Mouse (Mus musculus) A20 (cell line): ENCODE measurements at regions not wholly inside any gene's neighbourhood (a gene's known extent, or its start where the extent isn't known, plus 50 kb on each side); places are given as distances from the start of the nearest gene placed in this dataset.

Source experiments
- DNase-seq: peaks from one replicate; pipeline ENCODE4 v3.0.0-alpha.2; 2011; ENCODE audit warnings: low read depth, low spot score

DNA sequence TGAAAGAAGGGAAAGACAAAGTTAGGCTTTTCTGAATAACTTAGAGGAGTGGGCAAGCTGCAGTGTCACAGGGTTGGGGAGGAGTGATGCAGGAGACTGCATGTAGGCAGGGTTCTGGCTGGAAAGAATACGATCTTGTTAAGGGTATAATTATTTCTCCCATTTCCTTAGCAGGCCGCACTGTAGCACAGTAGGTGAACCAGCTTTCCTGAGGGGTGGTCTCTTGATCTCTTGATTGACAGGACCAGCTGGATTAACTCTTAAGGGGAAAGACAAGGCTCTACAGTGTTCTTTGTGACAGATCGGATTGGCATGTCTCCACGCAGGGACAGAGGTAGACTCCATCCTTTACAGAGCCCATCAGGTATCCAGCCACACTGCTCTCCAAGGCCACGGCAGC is 54.5 kb upstream of the Meis1 start:
- no peak for DNase-seq

DNA sequence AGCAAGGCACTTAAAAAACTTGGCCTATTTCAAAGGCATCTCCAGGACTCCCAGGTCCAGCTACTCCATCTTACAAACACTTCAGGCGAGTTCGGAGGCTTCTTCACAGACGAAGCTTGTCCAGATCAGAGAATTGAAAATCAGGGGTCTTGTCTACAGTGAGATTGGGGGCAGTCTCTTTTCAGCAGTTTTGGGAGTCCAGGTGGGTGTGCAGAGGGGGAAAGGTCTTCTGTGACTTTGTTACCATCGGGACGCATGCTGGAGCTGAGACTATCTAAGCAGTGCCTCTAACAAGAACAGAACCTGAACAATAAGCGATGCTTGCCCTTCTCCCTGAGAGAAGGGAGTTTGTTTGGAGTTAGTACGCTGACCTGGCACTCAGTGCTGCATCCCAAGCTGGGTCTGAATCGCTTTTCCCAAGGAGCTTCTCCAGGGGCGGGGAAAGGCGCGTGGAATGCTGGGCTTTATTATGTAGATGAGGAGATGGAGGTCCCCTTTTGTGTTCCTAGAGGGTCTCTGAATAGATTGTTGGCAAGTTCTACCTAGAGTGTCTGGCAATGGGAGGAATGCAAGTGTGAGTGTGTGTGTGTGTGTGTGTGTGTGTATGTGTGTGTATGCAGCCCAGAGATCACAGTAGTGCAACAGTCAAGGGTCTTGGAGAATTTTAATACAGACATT is 55.2 kb upstream of the Meis1 start:
- DNase-seq = no peak

DNA sequence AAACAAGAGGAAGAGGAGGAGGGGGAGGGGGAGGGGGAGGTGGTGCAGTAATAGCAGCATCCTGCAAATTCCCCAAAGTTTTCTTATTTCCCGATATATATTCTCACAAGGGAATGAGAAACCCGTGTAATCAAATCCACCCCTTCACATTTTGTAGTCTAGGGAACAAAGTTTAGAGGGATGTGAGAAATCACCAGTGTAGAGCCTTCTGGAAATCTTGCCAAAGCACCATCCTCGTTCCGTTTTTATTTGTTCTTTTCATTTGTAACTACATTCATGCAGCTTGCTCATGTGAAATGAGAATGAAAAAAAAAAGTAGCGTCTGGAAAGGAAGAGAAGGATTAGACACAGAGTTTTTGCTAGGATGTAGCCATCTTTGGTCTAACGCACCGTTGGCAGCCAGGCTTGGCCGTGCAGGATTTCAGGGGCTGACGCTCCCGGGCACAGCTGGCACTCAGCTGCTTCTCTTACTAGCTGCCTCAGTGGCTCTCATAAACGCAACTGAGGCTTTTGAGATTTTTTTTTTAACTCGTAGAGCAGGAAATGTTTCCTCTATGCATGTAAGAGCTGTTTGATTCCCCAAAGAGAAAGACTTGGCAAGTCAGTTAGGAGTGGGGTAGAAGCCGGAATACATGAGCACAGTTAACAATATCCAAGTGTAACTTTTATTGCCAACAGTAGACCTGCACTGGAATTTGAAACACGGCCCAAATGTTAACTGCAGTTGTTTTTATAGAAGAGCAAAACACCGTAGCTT is 72.5 kb upstream of the Meis1 start:
- DNase-seq = no peak

DNA sequence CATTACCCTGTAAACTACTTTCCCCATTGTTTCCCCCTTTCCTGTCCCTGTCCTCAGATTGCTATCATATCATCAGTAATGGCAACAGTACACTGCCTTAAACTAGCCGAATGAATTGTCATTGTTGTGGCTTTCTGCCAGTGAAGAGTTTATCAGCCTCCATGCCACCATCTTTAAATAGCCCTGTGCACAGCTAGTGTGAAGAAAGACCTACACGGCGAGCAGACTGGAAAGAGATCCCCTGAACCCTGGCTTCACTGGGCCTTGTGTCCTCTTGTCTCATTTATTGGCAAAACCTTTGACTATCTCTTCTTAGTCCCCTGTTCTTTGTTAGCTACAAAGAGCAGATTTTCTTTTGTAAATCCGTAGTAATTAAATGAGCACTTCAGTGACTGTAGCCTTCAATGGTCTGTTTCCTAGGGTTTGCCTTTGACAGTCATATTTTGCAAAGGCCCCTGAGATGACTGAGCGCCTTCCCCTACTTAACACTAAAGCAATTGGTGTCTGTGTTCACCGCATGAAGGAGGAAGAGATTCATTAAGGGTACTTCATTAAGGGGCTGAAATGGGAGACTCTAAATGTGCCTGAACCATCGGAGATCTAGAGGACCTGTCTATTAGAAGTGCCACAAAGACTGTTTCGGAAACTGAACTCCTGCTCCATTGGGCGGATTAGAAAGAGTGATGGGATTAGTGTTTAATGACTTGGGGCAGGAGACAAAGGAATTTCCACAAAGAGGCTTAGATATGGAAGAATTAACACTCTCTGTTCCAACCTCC is 74.4 kb upstream of the Meis1 start:
- DNase-seq = no peak

DNA sequence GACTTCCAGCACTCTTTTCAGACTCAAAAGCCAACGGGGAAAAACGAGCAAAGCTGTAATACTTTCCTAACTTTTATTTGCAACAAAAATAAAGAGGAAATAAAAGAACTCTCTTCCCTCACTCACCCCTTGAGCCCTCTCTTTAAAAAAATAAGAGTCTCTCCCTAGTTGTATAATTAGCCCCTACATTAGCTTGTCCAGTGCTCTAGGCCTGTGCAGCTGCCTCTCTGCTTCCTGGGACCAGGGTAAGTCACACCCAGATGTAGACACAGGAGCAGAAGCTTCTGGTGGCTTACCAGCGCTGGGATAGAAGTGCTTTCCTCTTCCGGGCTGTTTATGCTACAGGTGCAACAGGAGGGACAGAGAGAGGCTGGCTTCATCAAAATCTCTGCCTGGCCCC is 75.0 kb upstream of the Meis1 start:
- DNase-seq = no peak

DNA sequence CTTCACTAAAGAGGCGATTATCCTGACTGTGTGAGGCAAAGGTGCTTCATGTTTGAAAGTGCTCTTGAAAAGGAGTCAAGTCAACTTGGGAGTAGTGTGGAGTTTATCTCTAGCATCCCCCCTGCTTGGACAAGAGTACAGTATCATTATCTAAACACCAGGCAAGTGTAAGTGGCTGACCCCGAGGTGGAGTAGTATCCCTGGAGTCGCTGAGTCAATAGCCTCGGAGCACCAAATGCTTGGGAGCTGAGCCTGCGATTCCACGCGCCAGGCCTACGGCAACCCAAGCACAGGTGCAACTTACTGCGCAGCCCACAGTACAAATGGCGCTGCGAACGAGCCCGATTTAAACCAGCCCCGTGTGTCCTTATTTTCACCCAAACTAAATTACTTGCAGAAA is 75.4 kb upstream of the Meis1 start:
- no peak for DNase-seq

DNA sequence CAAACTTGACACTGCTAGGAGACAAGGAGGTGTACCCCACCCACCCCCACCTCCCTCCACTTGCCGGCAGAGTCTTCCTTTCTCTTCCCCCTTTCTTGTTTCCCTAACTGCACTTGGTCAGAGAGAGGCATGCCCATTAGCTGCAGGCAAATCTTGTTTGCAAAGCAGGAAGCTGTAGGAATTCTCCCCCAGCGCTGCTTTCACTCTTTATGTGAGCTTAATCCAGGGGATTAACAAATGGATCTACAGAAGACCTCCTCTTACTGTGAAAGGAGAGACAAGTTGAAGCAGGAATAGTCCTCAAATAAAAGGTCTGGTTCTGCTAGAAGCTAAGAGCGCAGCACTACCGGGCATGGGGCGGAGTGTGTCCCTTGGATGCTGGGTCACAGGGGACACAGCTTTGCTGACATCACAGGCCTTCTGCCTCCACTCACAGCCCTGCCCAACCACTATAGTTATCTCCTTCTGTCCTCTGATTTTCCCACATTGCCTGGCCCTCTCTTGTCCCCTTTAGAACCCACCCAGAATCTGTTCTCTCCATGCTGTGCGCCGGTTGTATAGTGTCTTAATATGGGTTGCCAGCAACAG is 84.3 kb upstream of the Meis1 start:
- no peak for DNase-seq

DNA sequence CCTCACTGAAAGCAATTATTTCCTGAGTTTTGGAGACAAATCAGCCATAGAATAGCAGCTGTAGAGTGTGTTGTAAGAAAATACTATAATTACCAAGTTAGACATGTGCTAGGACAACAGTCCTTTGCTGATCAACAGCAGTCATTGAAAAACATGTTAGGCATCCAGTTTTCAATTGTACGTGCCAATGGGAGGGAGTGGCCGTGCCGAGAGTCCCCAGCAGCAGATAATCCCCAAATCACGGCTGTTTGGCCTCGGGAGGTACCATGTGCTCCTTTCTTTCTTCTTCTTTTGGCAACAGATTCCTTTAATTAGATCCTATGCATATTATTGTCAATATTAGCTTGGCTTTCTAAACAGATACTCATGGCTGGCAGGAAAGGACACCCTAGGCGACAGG is 88.4 kb upstream of the Meis1 start:
- DNase-seq = no peak

DNA sequence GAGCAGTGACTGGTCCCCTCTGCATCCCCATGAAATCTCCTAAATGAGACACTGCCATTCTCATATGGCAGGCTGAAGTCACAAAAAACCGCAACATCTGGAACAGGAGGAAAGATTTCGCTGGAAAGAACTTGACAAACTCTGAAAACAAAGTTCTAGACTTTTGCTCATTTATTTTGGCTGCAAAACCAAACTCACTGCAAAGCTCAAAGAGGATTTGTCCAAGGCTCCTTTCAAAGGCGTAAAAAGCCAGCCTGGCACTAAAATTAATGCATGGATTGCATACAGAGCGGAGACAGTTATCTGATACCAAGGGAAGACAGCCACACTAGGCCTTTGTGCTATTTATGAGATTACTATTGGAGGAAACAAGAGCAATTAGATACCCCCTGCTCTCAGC is 90.3 kb upstream of the Meis1 start:
- DNase-seq = no peak

DNA sequence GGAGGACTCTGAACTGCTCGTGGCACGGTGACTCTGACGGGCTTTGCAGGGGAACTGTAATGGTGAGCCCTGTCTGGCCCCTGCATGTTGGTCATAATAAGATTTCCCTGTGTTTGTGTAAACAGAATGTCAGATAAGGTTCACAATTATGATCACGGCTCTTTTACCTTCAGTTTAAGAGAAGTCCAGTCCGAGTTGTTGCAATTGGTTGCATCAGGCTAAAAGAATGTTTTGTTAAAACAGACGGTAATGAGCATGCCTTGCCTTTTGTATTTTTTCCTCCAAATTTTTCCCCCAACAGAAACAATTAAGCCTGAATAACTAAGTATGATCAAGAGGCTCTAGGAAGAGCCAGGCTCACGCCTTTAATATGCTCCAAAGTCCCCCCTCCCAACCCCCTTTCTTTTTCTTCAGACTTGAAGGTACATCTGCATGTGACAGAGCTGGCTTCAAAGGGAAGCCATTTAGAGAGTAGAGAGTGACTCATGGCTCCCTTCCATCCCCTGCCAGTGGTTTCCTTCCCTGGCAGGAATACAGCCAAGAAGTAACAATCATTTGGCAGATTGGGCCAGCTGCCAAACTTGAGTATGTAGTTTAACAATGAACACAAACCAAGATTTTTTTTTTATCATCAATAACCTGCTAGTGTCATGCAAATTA is 93.3 kb upstream of the Meis1 start:
- no peak for DNase-seq

DNA sequence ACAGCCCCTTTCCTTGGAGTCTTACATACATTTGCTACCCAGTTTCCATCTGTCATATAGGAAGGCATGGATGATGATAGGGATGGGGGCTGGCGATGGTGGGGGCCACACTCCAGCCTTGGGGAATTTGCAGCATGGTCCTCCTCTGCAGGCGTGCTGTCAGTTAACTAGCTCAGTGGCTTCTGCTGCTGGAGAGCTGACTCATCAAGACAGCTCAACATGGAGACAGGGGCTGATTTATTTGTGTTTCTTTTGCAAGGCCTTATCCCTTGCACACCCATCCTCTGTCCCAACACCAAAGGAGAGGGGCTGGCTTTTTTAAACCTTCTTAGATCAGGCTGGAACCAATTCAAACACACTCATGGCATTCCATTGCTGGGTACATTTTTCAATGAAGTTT is 98.3 kb upstream of the Meis1 start:
- DNase-seq = no peak

DNA sequence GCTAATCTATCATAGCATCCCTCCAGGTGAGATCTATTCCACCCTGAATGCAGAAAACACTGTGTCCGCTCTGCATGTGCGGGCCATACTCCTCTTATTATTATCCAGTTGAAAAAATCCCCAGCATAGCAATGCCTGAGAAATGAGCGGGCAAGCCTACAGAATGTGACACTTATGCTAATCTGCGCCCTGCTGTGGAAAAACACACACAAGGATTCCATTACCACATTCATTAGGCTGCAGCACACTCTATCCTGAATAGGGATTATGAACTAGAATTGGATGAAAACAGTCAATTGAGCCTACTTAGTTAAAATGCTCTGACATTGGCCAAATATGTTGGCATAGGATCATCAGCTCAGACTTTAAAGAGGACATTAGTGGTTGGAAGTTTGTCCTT is 99.5 kb upstream of the Meis1 start:
- no peak for DNase-seq

DNA sequence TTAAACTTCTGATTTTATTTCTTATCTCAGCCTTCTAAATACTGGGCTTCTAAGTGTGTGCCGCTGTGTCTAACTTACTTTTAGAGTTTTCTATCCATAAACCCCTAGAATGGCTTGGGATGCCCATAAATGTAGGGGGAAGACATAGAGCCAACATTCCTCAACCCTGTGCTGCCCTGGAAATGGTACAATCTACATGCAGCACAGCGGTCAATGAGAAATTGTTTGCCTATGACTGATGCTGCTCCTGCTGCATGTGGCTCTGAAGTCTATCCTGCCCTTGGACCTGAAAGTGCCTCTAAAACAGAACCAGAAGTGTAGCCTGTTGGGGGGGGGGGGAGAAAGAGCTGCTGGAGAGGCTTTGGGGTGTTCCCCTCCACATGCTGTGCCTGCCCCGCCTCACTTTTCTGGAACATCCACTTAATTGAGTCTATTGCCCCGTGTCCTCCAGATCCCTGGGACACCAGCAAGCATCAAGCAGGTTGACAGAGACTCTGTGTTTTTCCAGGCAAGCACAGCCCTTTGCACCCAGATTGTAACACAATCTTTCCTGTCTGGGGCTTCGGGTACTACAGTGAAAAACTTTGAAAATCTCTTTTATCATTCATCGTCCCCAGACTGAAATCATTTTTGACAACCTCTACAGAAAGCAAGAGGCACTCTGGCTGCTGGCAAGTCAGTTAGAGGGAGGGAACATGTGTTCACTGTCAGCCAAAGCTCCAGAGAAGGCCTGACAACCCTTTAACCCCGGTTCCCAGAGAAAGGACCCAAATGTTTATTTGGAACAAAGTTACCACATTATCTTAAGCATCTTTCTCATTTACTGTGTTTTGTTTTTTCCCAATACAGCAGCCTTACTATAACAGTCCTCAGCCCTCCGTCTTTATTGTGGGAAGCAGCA is 101.4 kb upstream of the Meis1 start:
- DNase-seq = no peak

DNA sequence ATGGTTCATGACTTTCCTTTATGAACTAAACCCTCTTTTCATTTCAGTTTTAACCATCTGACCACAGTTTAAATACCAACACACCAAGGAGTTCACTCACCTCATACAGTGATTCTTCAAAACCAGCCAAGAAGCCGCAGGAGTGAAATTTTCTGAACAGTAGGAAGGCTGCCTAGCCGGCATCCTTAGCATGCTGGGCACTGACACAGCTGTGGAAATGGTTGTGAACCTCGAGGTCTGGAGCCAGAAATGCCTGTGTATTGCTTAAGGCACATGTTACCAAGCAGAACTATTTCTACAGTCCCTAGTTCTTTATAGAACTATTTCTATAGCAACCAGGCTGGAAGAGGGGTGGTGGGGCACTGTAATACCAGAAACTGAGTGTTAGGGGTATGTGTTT is 102.1 kb upstream of the Meis1 start:
- DNase-seq = no peak

DNA sequence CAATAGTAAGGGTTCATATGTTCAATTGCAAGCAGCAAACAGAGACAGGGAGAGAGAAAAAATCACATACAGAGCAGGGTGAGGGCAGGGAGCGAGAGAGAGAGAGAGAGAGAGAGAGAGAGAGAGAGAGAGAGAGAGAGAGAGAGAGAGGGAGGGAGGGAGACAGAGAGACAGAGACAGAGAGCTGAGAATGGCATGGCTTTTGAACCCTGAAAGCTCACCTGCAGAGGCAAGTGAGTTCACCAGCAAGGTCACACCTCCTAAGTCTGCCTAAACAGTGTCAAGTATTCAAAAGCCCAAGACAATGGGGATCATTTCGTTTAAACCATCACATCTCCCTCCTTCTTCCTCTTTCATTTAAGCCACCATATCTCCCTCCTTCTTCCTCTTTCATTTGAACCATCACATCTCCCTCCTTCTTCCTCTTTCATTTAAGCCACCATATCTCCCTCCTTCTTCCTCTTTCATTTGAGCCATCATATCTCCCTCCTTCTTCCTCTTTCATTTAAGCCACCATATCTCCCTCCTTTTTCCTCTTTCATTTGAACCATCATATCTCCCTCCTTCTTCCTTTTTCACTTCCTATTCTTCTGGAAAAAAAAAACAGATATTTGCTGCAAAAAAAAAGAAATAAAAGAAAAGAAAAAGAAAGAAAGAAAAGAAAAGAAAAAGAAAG is 116.7 kb upstream of the Meis1 start:
- no peak for DNase-seq

DNA sequence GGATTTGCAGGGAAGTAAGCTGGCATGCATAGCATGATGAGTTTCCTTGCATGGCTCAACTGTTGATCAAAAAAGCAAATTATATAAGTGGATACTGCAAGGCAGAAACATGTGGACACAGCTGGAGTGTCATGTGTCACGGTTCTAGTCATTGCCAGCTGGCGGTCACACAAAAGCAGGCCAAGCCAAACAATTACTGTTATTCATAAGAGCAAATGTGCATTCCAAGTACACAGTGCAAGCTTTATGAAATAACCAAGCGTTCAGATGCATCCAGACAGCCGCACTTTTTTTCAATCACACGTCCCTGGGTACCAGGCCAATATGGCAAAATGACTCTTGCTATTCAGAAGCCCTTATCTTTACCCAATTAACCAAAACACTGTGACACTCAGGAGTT is 119.6 kb upstream of the Meis1 start:
- DNase-seq = no peak

DNA sequence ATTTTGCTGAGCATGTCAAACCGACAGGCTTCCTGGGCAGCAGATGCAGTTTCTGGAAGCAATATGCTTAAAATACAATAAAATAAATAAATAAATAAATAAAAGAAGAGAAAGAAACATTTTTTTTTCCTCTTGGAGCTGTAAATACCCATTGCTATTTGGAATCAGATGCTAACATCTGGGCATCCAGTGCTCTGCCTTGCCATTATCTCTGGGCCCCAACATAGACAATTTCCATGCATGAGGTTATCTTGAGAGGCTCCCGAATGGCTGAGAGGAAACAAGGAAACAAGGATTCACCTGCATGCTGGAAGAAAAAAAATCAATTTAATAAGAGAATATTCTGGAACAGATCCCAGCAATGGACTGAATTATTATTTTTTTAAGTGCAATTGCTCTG is 120.0 kb upstream of the Meis1 start:
- no peak for DNase-seq

DNA sequence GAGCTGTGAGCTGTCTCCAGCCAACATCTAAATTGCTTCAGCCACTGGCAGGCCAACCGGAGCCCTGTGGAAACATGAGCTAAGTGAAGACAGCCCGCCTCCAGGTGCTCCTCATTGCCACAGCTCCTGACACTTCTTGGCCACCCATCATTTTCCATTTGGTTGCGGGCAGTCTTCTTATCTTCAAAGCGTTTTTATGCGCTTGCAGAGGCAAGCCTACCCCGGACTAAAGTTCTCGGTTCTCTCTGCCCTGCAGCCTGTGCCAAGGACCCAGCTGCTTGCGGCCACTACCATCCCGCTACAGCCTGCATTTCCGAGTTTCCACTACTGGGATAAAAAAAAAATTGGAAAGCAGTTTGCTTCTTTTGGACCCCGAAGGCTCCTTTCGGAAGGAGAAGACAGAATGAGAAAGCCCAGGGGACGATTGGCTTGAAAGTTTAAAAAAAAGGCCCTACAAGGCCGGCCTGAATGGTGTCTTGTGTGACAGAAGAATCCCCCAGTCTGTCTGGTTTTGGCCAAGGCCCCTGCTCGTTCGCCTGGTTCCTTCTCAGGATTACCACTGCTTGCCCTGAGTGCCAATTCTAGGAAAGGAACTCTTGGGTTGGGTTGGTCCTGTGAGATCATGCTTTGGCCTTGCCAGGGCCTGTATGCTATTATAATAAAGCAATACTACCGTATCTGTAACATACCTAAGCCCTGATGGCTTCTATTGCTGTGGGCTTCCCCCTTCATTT is 124.6 kb upstream of the Meis1 start:
- no peak for DNase-seq

DNA sequence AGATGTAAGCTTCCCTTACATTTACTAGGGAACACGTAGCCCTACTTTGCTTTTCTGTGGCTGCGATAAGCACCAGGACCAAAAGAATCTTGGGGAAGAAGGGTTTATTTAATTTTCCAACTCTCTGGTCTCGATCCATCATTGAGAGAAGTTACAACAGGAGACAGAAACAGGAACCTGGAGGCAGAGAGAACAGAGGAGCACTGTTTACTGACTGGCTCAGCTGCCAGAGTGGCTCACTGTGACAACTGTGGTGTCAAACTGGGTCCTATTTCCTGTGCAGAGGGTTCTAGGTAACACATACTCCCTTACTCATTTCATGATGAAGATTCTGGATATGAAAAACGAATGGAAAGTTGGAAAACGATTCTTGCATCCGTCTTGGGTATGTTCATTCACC is 125.7 kb upstream of the Meis1 start:
- DNase-seq = no peak

DNA sequence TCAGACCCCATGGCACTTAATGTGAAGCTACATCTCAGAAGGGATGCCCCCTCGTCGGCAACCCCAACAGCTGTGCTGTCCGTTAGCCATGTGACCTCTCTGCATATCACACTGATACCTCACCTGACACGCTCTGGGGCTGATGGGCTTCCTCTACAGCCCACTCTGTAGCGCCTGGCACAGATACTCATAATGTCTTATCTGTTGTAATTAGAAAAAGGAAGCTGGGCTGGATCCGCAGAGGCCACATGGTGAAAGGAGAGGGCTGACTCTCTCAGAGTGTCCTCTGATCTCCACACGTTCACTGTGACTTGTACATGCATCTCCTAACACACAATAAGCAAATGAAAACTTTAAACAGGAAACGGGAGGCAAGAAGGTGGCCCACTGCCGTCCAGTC is 126.5 kb upstream of the Meis1 start:
- DNase-seq = no peak
